Mouse (Mus musculus): ENCODE measurements around the gene Rdh9.

The Rdh9 gene

GRCm38 (mm10) chr10:127776011-127776410 is at the start of gene Rdh9:
TSS of gene Rdh9 (plus strand) at chr10:127776386.
- no peak for DNase-seq (ENCODE audit: low spot score)

GRCm38 (mm10) chr10:127728437-127728836 is 47.7 kb upstream of the Rdh9 start:
- no peak for DNase-seq (ENCODE audit: low spot score)

- no peak for DNase-seq (ENCODE audit: low spot score)
Observed at GRCm38 (mm10) chr10:127730285-127730932, 45.8 kb upstream of the Rdh9 start.

- DNase-seq (ENCODE audit: low spot score), result no peak
Observed at GRCm38 (mm10) chr10:127730933-127731310, 45.3 kb upstream of the Rdh9 start.

- DNase-seq (ENCODE audit: low spot score), result no peak
Observed at GRCm38 (mm10) chr10:127731397-127731796, 44.8 kb upstream of the Rdh9 start.

- no peak for DNase-seq (ENCODE audit: low spot score)
Observed at GRCm38 (mm10) chr10:127734434-127734833, 41.8 kb upstream of the Rdh9 start.

- no peak for DNase-seq (ENCODE audit: low spot score)
Observed at GRCm38 (mm10) chr10:127736266-127736665, 39.9 kb upstream of the Rdh9 start.

- no peak for DNase-seq (ENCODE audit: low spot score)
Observed at GRCm38 (mm10) chr10:127736916-127737315, 39.3 kb upstream of the Rdh9 start.

GRCm38 (mm10) chr10:127737552-127737951 is 38.6 kb upstream of the Rdh9 start:
- DNase-seq (ENCODE audit: low spot score), result no peak

- DNase-seq (ENCODE audit: low spot score), result no peak
Observed at GRCm38 (mm10) chr10:127738151-127738882, 37.9 kb upstream of the Rdh9 start.

GRCm38 (mm10) chr10:127739083-127739660 is 37.0 kb upstream of the Rdh9 start, which contains the start of gene Zbtb39:
TSS of gene Zbtb39 (plus strand) at chr10:127739538.
- DNase-seq (ENCODE audit: low spot score), result peak; percentile 77

GRCm38 (mm10) chr10:127739661-127740161 is 36.5 kb upstream of the Rdh9 start:
- DNase-seq (ENCODE audit: low spot score), result no peak

GRCm38 (mm10) chr10:127744661-127745060 is 31.5 kb upstream of the Rdh9 start:
- no peak for DNase-seq (ENCODE audit: low spot score)

- no peak for DNase-seq (ENCODE audit: low spot score)
Observed at GRCm38 (mm10) chr10:127745886-127746285, 30.3 kb upstream of the Rdh9 start.

GRCm38 (mm10) chr10:127747254-127747653 is 28.9 kb upstream of the Rdh9 start:
- DNase-seq (ENCODE audit: low spot score), result no peak

GRCm38 (mm10) chr10:127748847-127749612 is 27.2 kb upstream of the Rdh9 start:
- DNase-seq (ENCODE audit: low spot score), result no peak

- DNase-seq (ENCODE audit: low spot score), result no peak
Observed at GRCm38 (mm10) chr10:127750136-127750777, 25.9 kb upstream of the Rdh9 start.

GRCm38 (mm10) chr10:127751548-127751947 is 24.6 kb upstream of the Rdh9 start, which contains the start of gene Gpr182:
TSS of gene Gpr182 (minus strand) at chr10:127751732.
- no peak for DNase-seq (ENCODE audit: low spot score)

- DNase-seq (ENCODE audit: low spot score), result no peak
Observed at GRCm38 (mm10) chr10:127754566-127755166, 21.5 kb upstream of the Rdh9 start.

GRCm38 (mm10) chr10:127755246-127755645 is 20.9 kb upstream of the Rdh9 start:
- DNase-seq (ENCODE audit: low spot score), result no peak

GRCm38 (mm10) chr10:127755770-127756468 is 20.3 kb upstream of the Rdh9 start:
- DNase-seq (ENCODE audit: low spot score), result no peak

Data from ovary, postnatal 14 days (tissue).